Mouse (Mus musculus) kidney, embryonic 15.5 days (tissue): ENCODE data around the gene Zxdc. TPM values are rescaled to one million over a fixed set of nuclear protein-coding genes. Genes with fewer than 3 reads are reported as not detected.

ENCODE experiments used
- ATAC-seq: fragments of 200-750 bp; cut with Nextera tagmentation; replicated peaks from 2 replicates; pipeline ENCODE4 v1.8.0; 2017; ENCODE audit warnings: moderate TSS enrichment; ENCODE audit not compliant: low FRiP score
- H3K27ac ChIP-seq: fragments of 300-500 bp; sonication (generic); 2 replicates; pipeline ENCODE4 v1.5.1; 2015; ENCODE audit warnings: mild to moderate bottlenecking, inconsistent platforms
- H3K27me3 ChIP-seq: fragments of 300-500 bp; sonication (generic); 2 replicates; pipeline ENCODE4 v1.6.1; 2015; ENCODE audit warnings: inconsistent platforms
- H3K36me3 ChIP-seq: fragments of 300-500 bp; sonication (generic); 2 replicates; pipeline ENCODE4 v1.6.1; 2015; ENCODE audit warnings: inconsistent platforms
- H3K4me1 ChIP-seq: fragments of 300-500 bp; sonication (generic); 2 replicates; pipeline ENCODE4 v1.6.1; 2015; ENCODE audit warnings: inconsistent platforms
- H3K4me2 ChIP-seq: fragments of 300-500 bp; sonication (generic); 2 replicates; pipeline ENCODE4 v1.6.1; 2015; ENCODE audit warnings: moderate library complexity, mild to moderate bottlenecking, inconsistent platforms
- H3K4me3 ChIP-seq: fragments of 300-500 bp; sonication (generic); replicated peaks from 2 replicates; pipeline ENCODE4 v1.5.1; 2015; ENCODE audit warnings: mild to moderate bottlenecking, inconsistent platforms
- H3K9ac ChIP-seq: fragments of 300-500 bp; sonication (generic); 2 replicates; pipeline ENCODE4 v1.6.1; 2015; ENCODE audit warnings: mild to moderate bottlenecking, inconsistent platforms
- H3K9me3 ChIP-seq: fragments of 300-500 bp; sonication (generic); replicated peaks from 2 replicates; pipeline ENCODE4 v1.6.1; 2016; ENCODE audit warnings: inconsistent platforms
- WGBS: fragments of 180-500 bp; shearing (Covaris S2); methylation state at CpG from one replicate; pipeline ENCODE4 v1.1.7; 2015; ENCODE audit warnings: mixed read lengths; 5-methylcytosine and 5-hydroxymethylcytosine counted together
- polyA plus RNA-seq: library from polyadenylated mRNA; unstranded; fragments of >200 nt; fragmentation: Nextera tagmentation; extraction: Ambion mirVana; gene quantifications from 2 replicates; pipeline ENCODE4 v1.2.1, GENCODE M21; 2015

The Zxdc gene
- polyA plus RNA-seq, 1 experiment from 2014 or later, result 8.9 TPM

- Histone ChIP-seq H3K4me1 (no peaks in the 10 kb centered on the region), H3K4me2 (no peak overlapping the region), H3K36me3 (no peaks in the 10 kb centered on the region), H3K9me3 (no peaks in the 10 kb centered on the region), H3K9ac (no peak overlapping the region), H3K4me3 (no peak overlapping the region), H3K27me3 (no peaks in the 10 kb centered on the region), H3K27ac (no peak overlapping the region)
- 77% methylated on average over 4 of the region's 4 CpGs for WGBS
- no peak for ATAC-seq
Measured at GRCm38 (mm10) chr6:90348500-90348899, 20.8 kb upstream of the Zxdc start.

- no peak overlapping the region for H3K27ac ChIP-seq
- no peak overlapping the region for H3K4me3 ChIP-seq
- WGBS, result 77% methylated on average over 2 of the region's 2 CpGs
- H3K9ac ChIP-seq, result no peak overlapping the region
- H3K4me2 ChIP-seq, result no peak overlapping the region
- no peaks in the 10 kb centered on the region for H3K36me3 ChIP-seq
- H3K9me3 ChIP-seq, result no peaks in the 10 kb centered on the region
- H3K4me1 ChIP-seq, result no peaks in the 10 kb centered on the region
- ATAC-seq, result no peak
- no peaks in the 10 kb centered on the region for H3K27me3 ChIP-seq
Measured at GRCm38 (mm10) chr6:90350011-90350410, 19.3 kb upstream of the Zxdc start.

DNA sequence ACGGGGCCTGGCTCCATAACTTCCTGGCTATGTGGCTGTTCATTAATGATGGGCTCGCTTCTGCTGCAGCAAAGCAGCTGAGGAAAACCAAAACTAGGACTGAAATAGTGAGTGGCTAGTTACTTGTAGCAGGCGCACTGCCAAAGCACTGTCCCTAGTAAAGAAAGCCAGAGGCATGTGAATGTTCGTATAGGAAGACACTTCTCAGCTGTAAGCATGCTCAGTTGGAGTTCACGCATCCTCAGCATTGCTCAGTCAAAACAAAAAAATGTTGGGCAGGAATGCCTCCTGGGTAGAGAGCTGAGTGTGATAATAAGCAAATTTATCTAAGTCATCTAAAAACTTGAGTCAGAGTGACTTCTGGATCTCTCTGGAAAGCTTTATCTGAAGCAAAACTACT is 11.2 kb upstream of the Zxdc start:
- no peak overlapping the region for H3K27ac ChIP-seq
- peaks cover 35% of the 10 kb centered on the region for H3K4me1 ChIP-seq
- H3K9me3 ChIP-seq, result no peaks in the 10 kb centered on the region
- WGBS, result 65% methylated on average over 5 of the region's 5 CpGs
- H3K27me3 ChIP-seq, result no peaks in the 10 kb centered on the region
- no peak overlapping the region for H3K9ac ChIP-seq
- H3K36me3 ChIP-seq, result no peaks in the 10 kb centered on the region
- ATAC-seq, result no peak
- no peak overlapping the region for H3K4me3 ChIP-seq
- no peak overlapping the region for H3K4me2 ChIP-seq

DNA sequence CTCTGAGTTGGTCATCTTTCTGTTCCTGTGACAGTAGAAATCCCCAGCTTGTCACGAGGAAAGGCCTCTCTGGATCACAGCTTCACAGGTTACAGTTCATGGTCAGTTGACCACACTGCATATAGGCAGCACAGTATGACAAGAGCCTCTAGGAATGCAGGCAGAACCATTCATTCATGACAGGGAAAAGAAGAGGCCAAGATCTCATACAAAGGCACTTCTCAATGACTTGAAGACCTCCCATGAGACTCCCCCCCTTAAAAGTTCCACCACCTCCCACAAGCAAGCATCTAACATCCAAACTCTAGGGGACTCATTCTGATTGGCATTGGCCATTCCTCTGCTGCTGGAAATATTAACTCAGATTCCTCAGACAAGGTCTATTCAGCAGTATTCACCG is 9.8 kb upstream of the Zxdc start:
- Histone ChIP-seq H3K36me3 (no peaks in the 10 kb centered on the region), H3K27me3 (no peaks in the 10 kb centered on the region), H3K9me3 (no peaks in the 10 kb centered on the region), H3K4me1 (peaks cover 35% of the 10 kb centered on the region), H3K27ac (peak overlapping the region; percentile 61), H3K4me3 (no peak overlapping the region), H3K9ac (no peak overlapping the region), H3K4me2 (no peak overlapping the region)
- ATAC-seq, result peak; percentile 86
- WGBS, result 62% methylated on average over 2 of the region's 2 CpGs

DNA sequence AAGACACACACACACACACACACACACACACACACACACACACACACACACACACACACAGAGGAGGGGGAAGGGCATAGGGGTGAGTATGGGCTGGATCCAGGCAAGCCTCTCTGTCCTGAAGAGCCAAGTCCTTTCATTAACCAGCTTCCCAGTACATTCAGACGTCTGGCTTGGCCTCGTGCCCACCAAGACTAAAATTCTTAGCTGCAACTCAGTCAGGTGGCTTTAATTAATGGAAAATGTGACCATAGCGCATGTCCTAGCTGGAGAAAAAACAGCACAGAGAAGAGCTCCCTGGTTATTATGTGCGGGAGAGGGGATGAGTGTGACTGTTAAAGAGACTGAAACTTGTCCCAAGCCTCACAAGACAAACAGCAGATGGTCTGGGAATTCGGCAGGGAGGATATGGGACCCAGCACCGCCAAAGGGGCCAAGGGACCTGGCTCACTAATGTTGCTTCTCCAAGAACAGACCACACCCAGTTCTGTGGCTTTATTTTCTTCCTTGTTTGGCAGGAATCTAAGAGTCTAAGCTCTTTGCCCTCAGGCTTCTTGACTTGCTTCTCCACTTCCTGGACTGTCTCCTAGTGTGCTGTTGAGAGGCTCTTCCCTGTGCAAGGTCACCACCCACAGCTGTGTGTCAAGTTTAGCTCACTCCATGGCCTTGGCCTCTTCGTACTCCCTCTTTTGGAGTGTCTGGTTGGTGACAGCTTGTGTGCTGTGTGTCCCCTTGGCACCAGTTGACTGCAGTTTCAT is 9.1 kb upstream of the Zxdc start:
- no peak overlapping the region for H3K9ac ChIP-seq
- no peaks in the 10 kb centered on the region for H3K36me3 ChIP-seq
- 40% methylated on average over 7 of the region's 7 CpGs for WGBS
- no peaks in the 10 kb centered on the region for H3K9me3 ChIP-seq
- peak; percentile 68 for ATAC-seq
- H3K27me3 ChIP-seq, result no peaks in the 10 kb centered on the region
- H3K4me1 ChIP-seq, result peaks cover 35% of the 10 kb centered on the region
- H3K4me2 ChIP-seq, result no peak overlapping the region
- H3K4me3 ChIP-seq, result no peak overlapping the region
- H3K27ac ChIP-seq, result peak overlapping the region; percentile 61

DNA sequence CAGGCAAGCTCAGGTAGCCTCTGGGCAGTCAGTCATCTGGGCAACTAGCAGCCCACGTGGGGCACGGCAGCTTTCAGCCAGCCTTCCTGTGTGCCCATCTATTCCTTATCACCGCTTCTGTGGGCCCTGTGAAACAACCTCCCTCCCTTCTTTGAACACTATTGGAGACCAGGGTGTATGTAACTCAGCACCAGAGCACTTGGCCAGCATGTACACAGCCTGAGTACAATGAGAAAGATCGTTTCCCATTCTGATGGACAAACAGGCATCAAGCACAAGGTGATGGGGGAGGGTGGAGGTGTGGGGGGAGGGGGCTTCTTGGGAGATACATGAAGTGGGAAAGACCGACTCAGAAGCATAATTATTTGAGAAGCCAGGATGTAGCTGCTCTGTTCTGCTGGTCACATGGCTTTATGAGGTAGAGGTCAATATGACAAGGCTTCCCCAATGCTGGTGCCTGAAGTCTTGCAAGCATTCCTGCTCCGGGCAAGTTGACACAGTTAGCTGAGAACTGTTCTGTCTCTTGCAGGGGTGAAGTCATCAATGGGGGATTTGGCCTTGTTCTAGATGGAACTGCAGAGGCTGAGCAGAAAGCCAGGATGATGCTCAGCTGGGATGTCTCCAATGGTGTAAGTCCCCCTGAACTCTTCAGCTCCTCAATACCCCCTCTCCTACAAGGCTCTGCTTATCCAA is 8.2 kb upstream of the Zxdc start:
- WGBS, result 88% methylated on average over 6 of the region's 6 CpGs
- Histone ChIP-seq H3K9ac (no peak overlapping the region), H3K4me2 (no peak overlapping the region), H3K27me3 (no peaks in the 10 kb centered on the region), H3K27ac (no peak overlapping the region), H3K4me3 (no peak overlapping the region), H3K9me3 (no peaks in the 10 kb centered on the region), H3K4me1 (peaks cover 35% of the 10 kb centered on the region), H3K36me3 (no peaks in the 10 kb centered on the region)
- no peak for ATAC-seq

- Histone ChIP-seq H3K9me3 (no peaks in the 10 kb centered on the region), H3K27me3 (no peaks in the 10 kb centered on the region), H3K4me3 (no peak overlapping the region), H3K9ac (no peak overlapping the region), H3K4me2 (no peak overlapping the region), H3K36me3 (no peaks in the 10 kb centered on the region), H3K27ac (no peak overlapping the region), H3K4me1 (peaks cover 26% of the 10 kb centered on the region)
- ATAC-seq, result no peak
- 88% methylated on average over 5 of the region's 5 CpGs for WGBS
Measured at GRCm38 (mm10) chr6:90363301-90363700, 6.0 kb upstream of the Zxdc start.

GRCm38 (mm10) chr6:90369725-90370553 is 647 bp downstream of the Zxdc start:
- WGBS, result under 1% methylated on average over 91 of the region's 98 CpGs
- H3K36me3 ChIP-seq, result peaks cover 30% of the 10 kb centered on the region
- peak overlapping the region; percentile 95 for H3K4me3 ChIP-seq
- H3K27ac ChIP-seq, result peak overlapping the region; percentile 88
- peak overlapping the region; percentile 89 for H3K9ac ChIP-seq
- H3K4me2 ChIP-seq, result peak overlapping the region; percentile 94
- H3K4me1 ChIP-seq, result peaks cover 24% of the 10 kb centered on the region
- H3K9me3 ChIP-seq, result no peaks in the 10 kb centered on the region
- ATAC-seq, result peak; percentile 86
- H3K27me3 ChIP-seq, result no peaks in the 10 kb centered on the region

- Histone ChIP-seq H3K9me3 (no peaks in the 10 kb centered on the region), H3K4me2 (no peak overlapping the region), H3K36me3 (peaks cover 75% of the 10 kb centered on the region), H3K4me1 (peaks cover 20% of the 10 kb centered on the region), H3K27ac (no peak overlapping the region), H3K9ac (no peak overlapping the region), H3K4me3 (no peak overlapping the region), H3K27me3 (no peaks in the 10 kb centered on the region)
- no peak for ATAC-seq
- WGBS, result 86% methylated on average over 4 of the region's 4 CpGs
Measured at GRCm38 (mm10) chr6:90374647-90375046, 5.4 kb downstream of the Zxdc start.

DNA sequence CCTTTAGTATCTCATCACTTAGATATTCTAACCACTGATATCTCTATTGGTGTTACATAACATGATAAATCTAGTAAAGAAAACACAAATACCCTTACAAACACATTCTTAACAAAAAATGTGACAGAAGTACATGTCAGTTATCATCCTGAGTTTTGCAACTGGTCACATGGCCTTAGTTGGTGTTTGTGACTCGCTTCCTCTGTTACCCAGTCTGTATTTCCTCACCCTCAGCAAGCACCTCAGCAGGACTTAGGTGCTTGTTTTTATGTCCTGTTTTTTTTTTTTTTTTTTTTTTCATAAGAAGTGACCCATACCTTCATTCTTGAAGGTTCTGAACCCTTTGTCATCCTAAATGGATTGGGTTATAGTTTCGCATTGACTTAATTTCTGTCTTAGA is 8.4 kb downstream of the Zxdc start:
- H3K36me3 ChIP-seq, result peaks cover 98% of the 10 kb centered on the region
- WGBS, result 97% methylated on average over 2 of the region's 2 CpGs
- no peak overlapping the region for H3K4me2 ChIP-seq
- H3K27ac ChIP-seq, result no peak overlapping the region
- no peak overlapping the region for H3K4me3 ChIP-seq
- H3K4me1 ChIP-seq, result 0 out of 2 replicates have a peak, but pooled peaks cover under 1% of the 10 kb centered on the region
- H3K9me3 ChIP-seq, result no peaks in the 10 kb centered on the region
- no peak overlapping the region for H3K9ac ChIP-seq
- no peak for ATAC-seq
- no peaks in the 10 kb centered on the region for H3K27me3 ChIP-seq

DNA sequence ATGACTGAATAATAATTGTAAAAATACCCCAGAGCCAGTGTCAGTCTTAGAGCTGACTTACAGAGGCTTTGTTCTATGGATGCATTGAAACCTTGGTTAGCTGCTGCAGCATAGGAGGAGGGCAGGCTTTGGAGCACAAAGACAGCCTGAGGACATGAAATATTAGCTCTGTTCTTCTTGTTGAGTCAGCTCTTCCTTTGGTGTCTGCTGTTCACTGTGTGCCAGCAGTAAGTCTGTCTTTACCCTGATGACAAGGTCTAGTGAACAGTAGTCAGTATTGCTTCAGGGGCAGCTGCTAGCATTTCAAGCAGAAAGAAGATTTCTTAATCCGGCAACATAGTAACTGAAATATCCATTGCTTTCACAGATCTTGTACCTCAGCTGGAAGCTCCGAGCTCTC is 12.2 kb downstream of the Zxdc start:
- H3K9ac ChIP-seq, result no peak overlapping the region
- 95% methylated on average over 2 of the region's 2 CpGs for WGBS
- H3K27me3 ChIP-seq, result no peaks in the 10 kb centered on the region
- H3K4me1 ChIP-seq, result no peaks in the 10 kb centered on the region
- no peaks in the 10 kb centered on the region for H3K9me3 ChIP-seq
- no peak for ATAC-seq
- no peak overlapping the region for H3K4me2 ChIP-seq
- H3K36me3 ChIP-seq, result peaks cover 94% of the 10 kb centered on the region
- no peak overlapping the region for H3K27ac ChIP-seq
- H3K4me3 ChIP-seq, result no peak overlapping the region

DNA sequence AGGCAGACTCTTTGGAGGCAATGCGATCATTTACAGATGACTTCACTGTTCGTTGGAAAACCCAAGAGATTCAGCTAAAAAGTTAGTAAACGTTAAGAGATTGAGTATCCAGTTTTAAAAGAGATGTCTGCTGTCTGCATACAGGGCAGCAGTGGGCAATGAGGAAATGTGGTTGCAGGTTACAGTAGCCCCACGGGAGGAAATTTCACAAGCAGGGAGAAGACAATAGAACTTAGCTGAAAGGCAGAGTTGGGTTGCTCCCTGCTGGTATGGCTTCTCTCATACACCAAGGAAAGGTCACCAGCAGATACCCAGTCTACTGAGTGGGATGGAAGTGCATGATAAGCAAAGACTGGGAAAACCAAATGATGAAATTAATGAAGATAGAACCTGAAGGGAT is 21.3 kb downstream of the Zxdc start:
- Histone ChIP-seq H3K27me3 (no peaks in the 10 kb centered on the region), H3K4me3 (no peak overlapping the region), H3K27ac (no peak overlapping the region), H3K9me3 (no peaks in the 10 kb centered on the region), H3K4me2 (no peak overlapping the region), H3K4me1 (no peaks in the 10 kb centered on the region), H3K36me3 (peaks cover 71% of the 10 kb centered on the region), H3K9ac (no peak overlapping the region)
- no peak for ATAC-seq
- 84% methylated on average over 4 of the region's 4 CpGs for WGBS
